Mouse (Mus musculus) limb, embryonic 12.5 days (tissue): Measurements from ENCODE around the gene Hist1h2bp. TPM values are rescaled to one million over a fixed set of nuclear protein-coding genes. Genes with fewer than 3 reads are reported as not detected.
"Not testable (repeated sequence)": the region's sequence is repeated elsewhere in the genome, so short reads cannot be mapped to it uniquely, and the experiment has no call there.

Experiments used
- ATAC-seq: fragments of 200-750 bp; cut with Nextera tagmentation; 2 replicates; pipeline ENCODE4 v1.8.0; 2017; ENCODE audit warnings: low read depth, moderate TSS enrichment; ENCODE audit not compliant: insufficient number of reproducible peaks, insufficient read depth, low FRiP score, low TSS enrichment
- H3K27ac ChIP-seq: fragments of 300-500 bp; sonication (generic); 2 replicates; pipeline ENCODE4 v1.5.1; 2016; ENCODE audit warnings: mild to moderate bottlenecking, moderate library complexity
- H3K27me3 ChIP-seq: fragments of 300-500 bp; sonication (generic); 2 replicates; pipeline ENCODE4 v1.6.1; 2016; ENCODE audit warnings: mild to moderate bottlenecking, moderate library complexity
- H3K36me3 ChIP-seq: fragments of 300-500 bp; sonication (generic); 2 replicates; pipeline ENCODE4 v1.6.1; 2016; ENCODE audit warnings: mild to moderate bottlenecking, moderate library complexity
- H3K4me1 ChIP-seq: fragments of 300-500 bp; sonication (generic); replicated peaks from 2 replicates; pipeline ENCODE4 v1.6.1; 2016
- H3K4me2 ChIP-seq: fragments of 300-500 bp; sonication (generic); 2 replicates; pipeline ENCODE4 v1.6.1; 2016; ENCODE audit warnings: mild to moderate bottlenecking, moderate library complexity
- H3K4me3 ChIP-seq: fragments of 300-500 bp; sonication (generic); replicated peaks from 2 replicates; pipeline ENCODE4 v1.5.1; 2016; ENCODE audit warnings: mild to moderate bottlenecking
- H3K9ac ChIP-seq: fragments of 300-500 bp; sonication (generic); replicated peaks from 2 replicates; pipeline ENCODE4 v1.6.1; 2016; ENCODE audit warnings: mild to moderate bottlenecking, moderate library complexity
- H3K9me3 ChIP-seq: fragments of 300-500 bp; sonication (generic); 2 replicates; pipeline ENCODE4 v1.6.1; 2016; ENCODE audit warnings: mild to moderate bottlenecking, moderate library complexity
- WGBS: fragments of 180-500 bp; shearing (Covaris S2); methylation state at CpG from one replicate; pipeline ENCODE4 v1.1.7; 2016; 5-methylcytosine and 5-hydroxymethylcytosine counted together
- polyA plus RNA-seq: library from polyadenylated mRNA; unstranded; fragments of >200 nt; fragmentation: Nextera tagmentation; extraction: Ambion mirVana; gene quantifications from 2 replicates; pipeline ENCODE4 v1.2.1, GENCODE M21; 2016

Gene Hist1h2bp
- polyA plus RNA-seq, 1 experiment from 2014 or later: 3.9 TPM

GRCm38 (mm10) chr13:21754294-21755001 lies 32.8 kb upstream of the Hist1h2bp start:
- H3K36me3 ChIP-seq, H3K9me3 ChIP-seq, ATAC-seq, H3K27me3 ChIP-seq: not testable (repeated sequence)
- 2% methylated on average over 16 of the region's 26 CpGs for WGBS
- H3K27ac ChIP-seq: peak overlapping the region; percentile 95
- H3K4me2 ChIP-seq: peak overlapping the region; percentile 73
- peak overlapping the region; percentile 47 for H3K4me3 ChIP-seq
- peak overlapping the region; percentile 66 for H3K9ac ChIP-seq
- H3K4me1 ChIP-seq: peaks cover 18% of the 10 kb centered on the region

- Histone ChIP-seq H3K4me1 (peaks cover 15% of the 10 kb centered on the region), H3K4me2 (peak overlapping the region; percentile 73; the same call in 1 of the 2 replicates), H3K36me3 (no peaks in the 10 kb centered on the region), H3K9ac (no peak overlapping the region), H3K4me3 (no peak overlapping the region), H3K27ac (no peak overlapping the region), H3K27me3 (no peaks in the 10 kb centered on the region), H3K9me3 (no peaks in the 10 kb centered on the region)
- WGBS: 72% methylated on average over 1 of the region's 1 CpGs
- no peak for ATAC-seq
These were observed 31.6 kb upstream of the Hist1h2bp start for GRCm38 (mm10) chr13:21755707-21756106.

- peak; percentile 87 for ATAC-seq
- H3K9ac ChIP-seq: peak overlapping the region; percentile 83
- 5% methylated on average over 33 of the region's 33 CpGs for WGBS
These were observed 8.2 kb upstream of the Hist1h2bp start for GRCm38 (mm10) chr13:21778814-21779766.

GRCm38 (mm10) chr13:21779767-21780731 lies 7.2 kb upstream of the Hist1h2bp start, which contains the start of gene Hist1h1b:
TSS of gene Hist1h1b (minus strand) at chr13:21780625.
- H3K27me3 ChIP-seq: no peaks in the 10 kb centered on the region
- peak within 1 kb of the TSS; percentile 59 for H3K4me3 ChIP-seq
- no peaks in the 10 kb centered on the region for H3K9me3 ChIP-seq
- under 1% methylated on average over 44 of the region's 44 CpGs for WGBS
- peak within 1 kb of the TSS; percentile 83 for H3K9ac ChIP-seq
- H3K4me1 ChIP-seq: peaks cover 31% of the 10 kb centered on the region
- peak within 1 kb of the TSS; percentile 92 for H3K4me2 ChIP-seq
- H3K36me3 ChIP-seq: no peaks in the 10 kb centered on the region
- peak within 1 kb of the TSS; percentile 99 for H3K27ac ChIP-seq
- ATAC-seq: peak; percentile 11

More at GRCm38 (mm10) chr13:21778814-21779766, 8.2 kb upstream of the Hist1h2bp start:
- Histone ChIP-seq H3K4me1 (peaks cover 26% of the 10 kb centered on the region), H3K27me3 (no peaks in the 10 kb centered on the region), H3K4me2 (peak overlapping the region; percentile 92), H3K27ac (peak overlapping the region; percentile 99), H3K36me3 (no peaks in the 10 kb centered on the region), H3K9me3 (no peaks in the 10 kb centered on the region), H3K4me3 (peak overlapping the region; percentile 59)

- H3K9me3 ChIP-seq: no peaks in the 10 kb centered on the region
- peak overlapping the region; percentile 92 for H3K4me2 ChIP-seq
- H3K4me1 ChIP-seq: peaks cover 38% of the 10 kb centered on the region
- no peak for ATAC-seq
- no peaks in the 10 kb centered on the region for H3K36me3 ChIP-seq
- WGBS: 47% methylated on average over 6 of the region's 6 CpGs
- peak overlapping the region; percentile 59; the same call in 1 of the 2 replicates for H3K4me3 ChIP-seq
- H3K27ac ChIP-seq: peak overlapping the region; percentile 99
- no peaks in the 10 kb centered on the region for H3K27me3 ChIP-seq
- H3K9ac ChIP-seq: no peak overlapping the region
These were observed 6.2 kb upstream of the Hist1h2bp start for GRCm38 (mm10) chr13:21781021-21781555.

GRCm38 (mm10) chr13:21781639-21782038 lies 5.6 kb upstream of the Hist1h2bp start:
- 95% methylated on average over 1 of the region's 1 CpGs for WGBS
- peaks cover 41% of the 10 kb centered on the region for H3K4me1 ChIP-seq

GRCm38 (mm10) chr13:21782361-21783254 lies 4.7 kb upstream of the Hist1h2bp start:
- 1% methylated on average over 15 of the region's 35 CpGs for WGBS
- not testable (repeated sequence) for H3K27me3 ChIP-seq, ATAC-seq, H3K36me3 ChIP-seq, H3K9me3 ChIP-seq
- peaks cover 41% of the 10 kb centered on the region for H3K4me1 ChIP-seq
- peak overlapping the region; percentile 92 for H3K27ac ChIP-seq
- peak overlapping the region; percentile 65 for H3K4me2 ChIP-seq
- peak overlapping the region; percentile 44 for H3K4me3 ChIP-seq
- peak overlapping the region; percentile 74 for H3K9ac ChIP-seq

More at GRCm38 (mm10) chr13:21781639-21782038, 5.6 kb upstream of the Hist1h2bp start:
- no peak overlapping the region for H3K4me3 ChIP-seq
- peak overlapping the region; percentile 19; the same call in 1 of the 2 replicates for H3K4me2 ChIP-seq
- peak overlapping the region; percentile 53; the same call in 1 of the 2 replicates for H3K27ac ChIP-seq
- H3K9ac ChIP-seq: no peak overlapping the region
- H3K9me3 ChIP-seq: no peaks in the 10 kb centered on the region
- H3K36me3 ChIP-seq: no peaks in the 10 kb centered on the region
- no peaks in the 10 kb centered on the region for H3K27me3 ChIP-seq
- ATAC-seq: no peak

GRCm38 (mm10) chr13:21783255-21783617 lies 4.0 kb upstream of the Hist1h2bp start, which contains the start of gene Hist1h3i:
TSS of gene Hist1h3i (minus strand) at chr13:21783370.
- no peaks in the 10 kb centered on the region for H3K9me3 ChIP-seq
- peaks cover 42% of the 10 kb centered on the region for H3K4me1 ChIP-seq
- peak within 1 kb of the TSS; percentile 65 for H3K4me2 ChIP-seq
- WGBS: 0% methylated on average over 18 of the region's 20 CpGs
- peak within 1 kb of the TSS; percentile 44 for H3K4me3 ChIP-seq
- H3K9ac ChIP-seq: peak within 1 kb of the TSS; percentile 74
- ATAC-seq: peak; percentile 53
- H3K36me3 ChIP-seq: no peaks in the 10 kb centered on the region
- H3K27ac ChIP-seq: peak within 1 kb of the TSS; percentile 92
- H3K27me3 ChIP-seq: no peaks in the 10 kb centered on the region

- H3K9me3 ChIP-seq: no peaks in the 10 kb centered on the region
- ATAC-seq: no peak
- H3K9ac ChIP-seq: peak overlapping the region; percentile 53
- H3K36me3 ChIP-seq: no peaks in the 10 kb centered on the region
- peak overlapping the region; percentile 65 for H3K4me2 ChIP-seq
- peaks cover 44% of the 10 kb centered on the region for H3K4me1 ChIP-seq
- H3K27ac ChIP-seq: peak overlapping the region; percentile 92
- H3K4me3 ChIP-seq: peak overlapping the region; percentile 44
- H3K27me3 ChIP-seq: no peaks in the 10 kb centered on the region
- WGBS: 2% methylated on average over 9 of the region's 9 CpGs
These were observed 3.5 kb upstream of the Hist1h2bp start for GRCm38 (mm10) chr13:21783734-21784161.
